Mouse (Mus musculus) adipocyte (in vitro differentiated cells): Measurements from ENCODE around the gene Col6a4.

ENCODE experiments used
- DNase-seq: peaks from one replicate; pipeline ENCODE4 v3.0.0-alpha.2; 2016; ENCODE audit warnings: low spot score

The Col6a4 gene

DNA sequence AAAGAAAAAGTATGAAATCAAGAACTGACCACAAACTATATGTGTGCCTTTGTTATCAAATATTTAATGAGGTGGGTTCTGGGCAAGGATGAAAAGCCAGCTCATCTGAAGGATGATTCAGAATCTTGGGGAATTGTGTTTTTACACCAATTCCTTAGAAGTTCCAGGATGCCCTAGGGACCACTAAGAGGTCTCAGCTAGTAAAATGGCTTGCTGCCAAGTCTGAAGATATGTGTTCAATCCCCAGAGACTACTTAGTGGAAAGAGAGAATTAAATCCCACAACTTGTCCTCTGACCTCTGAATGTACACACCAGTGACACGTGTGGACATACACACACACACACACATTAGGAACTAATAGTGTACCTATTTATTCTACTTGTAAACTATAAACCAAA lies 137.5 kb downstream of the Col6a4 start:
- DNase-seq: no peak

DNA sequence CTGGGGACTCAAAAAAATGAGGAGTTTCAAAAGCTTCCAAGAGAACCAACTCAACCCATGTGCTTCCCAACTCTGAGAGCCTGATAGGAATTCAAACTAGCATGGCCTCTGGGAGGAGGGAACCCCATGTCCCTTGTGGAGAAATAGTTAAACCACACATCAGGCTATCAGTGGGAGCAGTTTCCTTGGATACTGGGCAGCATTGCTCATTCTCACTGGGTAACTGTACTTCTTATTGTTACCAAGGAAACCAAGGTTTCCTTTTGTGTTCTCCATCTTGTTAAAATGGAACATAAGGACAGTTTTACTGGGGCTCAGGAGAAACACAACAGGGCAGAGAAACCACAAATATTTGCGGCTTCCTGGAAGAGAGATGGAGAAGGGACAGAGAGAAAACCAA lies 146.8 kb downstream of the Col6a4 start:
- no peak for DNase-seq

DNA sequence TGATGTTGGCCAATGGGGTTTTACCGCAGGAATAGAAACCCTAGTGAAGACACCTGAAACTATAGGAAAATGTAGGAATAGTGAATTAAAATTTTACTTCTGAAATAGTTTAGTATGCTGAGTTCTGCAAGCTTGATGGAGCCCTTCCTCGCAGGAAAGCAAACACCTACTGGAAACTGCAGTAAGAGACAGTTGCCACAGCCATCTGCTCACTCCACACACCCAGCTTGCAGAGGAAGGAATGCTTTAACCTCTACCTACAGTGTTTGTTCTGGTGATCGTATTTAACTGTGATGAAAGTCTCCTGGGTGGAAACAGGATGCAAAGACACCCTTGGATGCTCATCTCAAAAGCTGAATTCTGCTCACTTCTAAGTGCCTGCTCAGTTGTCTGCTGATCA lies 149.0 kb downstream of the Col6a4 start:
- DNase-seq: no peak
